Mouse (Mus musculus): Measurements from ENCODE around the gene Ano10. TPM values are rescaled to one million over a fixed set of nuclear protein-coding genes. Genes with fewer than 3 reads are reported as not detected.

Ano10 gene
- total and polyA plus RNA-seq, 2 experiments from 2014 or later = 34.5 to 48.6 TPM

DNA sequence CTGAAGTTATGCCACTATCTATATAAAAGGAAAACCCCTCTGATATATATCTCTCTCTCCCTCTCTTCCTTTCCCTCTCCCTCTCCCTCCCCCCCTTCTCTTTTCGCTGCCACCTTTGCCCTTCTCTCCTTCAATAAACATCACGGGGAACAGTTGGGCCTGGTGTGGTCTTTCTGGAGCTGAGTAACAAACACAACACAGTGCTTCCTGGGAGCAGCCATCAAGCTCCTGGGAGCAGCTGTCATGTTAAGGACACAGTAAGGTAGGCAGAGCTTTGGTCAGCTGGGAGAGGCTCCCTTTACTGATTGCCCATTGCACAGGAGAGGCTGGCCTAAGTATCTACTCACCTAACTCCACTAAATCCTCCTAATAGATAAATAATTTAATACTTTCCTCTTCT, 9.5 kb downstream of the Ano10 start:
- no peaks in the 10 kb centered on the region for H3K9me3 ChIP-seq (ENCODE audit: low read length)
- WGBS = 54% methylated on average over 2 of the region's 2 CpGs

DNA sequence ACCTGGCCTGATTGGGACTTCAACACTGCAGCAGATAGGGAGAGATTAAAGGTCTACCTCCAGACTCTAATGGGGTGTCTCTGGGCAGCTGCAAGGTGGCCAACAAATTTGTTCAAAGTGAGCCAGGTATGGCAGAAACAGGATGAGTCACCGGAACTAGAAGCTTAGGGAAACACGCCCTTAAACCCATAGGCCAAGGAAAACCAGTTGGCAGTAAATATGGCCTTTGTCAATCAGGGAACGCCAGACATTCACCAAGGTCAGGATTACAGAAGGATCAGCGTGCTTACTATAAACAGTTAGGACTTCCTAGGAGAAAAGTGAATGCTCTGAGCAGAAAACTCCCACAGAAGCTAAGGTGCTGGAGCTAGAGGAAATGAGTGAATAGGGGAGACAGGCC, 13.2 kb downstream of the Ano10 start:
- DNase-seq (ENCODE audit: low spot score) = no peak
- Histone ChIP-seq H3K4me3 (ENCODE audit: low read length) (no peak overlapping the region), H3K27ac (no peak overlapping the region), H3K36me3 (ENCODE audit: insufficient read depth, low read length) (no peaks in the 10 kb centered on the region), H3K4me2 (ENCODE audit: low read depth, low read length) (no peak overlapping the region), H3K9me3 (ENCODE audit: low read length) (no peaks in the 10 kb centered on the region), H3K9ac (replicated peaks; ENCODE audit: low read length) (no peak overlapping the region), H3K27me3 (ENCODE audit: insufficient read depth, low read length) (no peaks in the 10 kb centered on the region), H3K4me1 (ENCODE audit: insufficient read depth, low read length) (no peaks in the 10 kb centered on the region; the same call in 1 of the 2 replicates)
- ATAC-seq = no peak
- TF ChIP-seq CTCF (IDR thresholded peaks at IDR 0.05; ENCODE audit: low read depth) = no peak
- 89% methylated on average over 4 of the region's 4 CpGs for WGBS

More for the DNA sequence above, 9.5 kb downstream of the Ano10 start:
- ATAC-seq = no peak
- Histone ChIP-seq H3K4me2 (ENCODE audit: low read depth, low read length) (no peak overlapping the region), H3K36me3 (ENCODE audit: insufficient read depth, low read length) (no peaks in the 10 kb centered on the region), H3K9ac (replicated peaks; ENCODE audit: low read length) (no peak overlapping the region), H3K27me3 (ENCODE audit: insufficient read depth, low read length) (no peaks in the 10 kb centered on the region), H3K4me3 (ENCODE audit: low read length) (no peak overlapping the region), H3K27ac (no peak overlapping the region), H3K4me1 (ENCODE audit: insufficient read depth, low read length) (no peaks in the 10 kb centered on the region; the same call in 1 of the 2 replicates)
- TF ChIP-seq CTCF (IDR thresholded peaks at IDR 0.05; ENCODE audit: low read depth) = no peak
- no peak for DNase-seq (ENCODE audit: low spot score)

DNA sequence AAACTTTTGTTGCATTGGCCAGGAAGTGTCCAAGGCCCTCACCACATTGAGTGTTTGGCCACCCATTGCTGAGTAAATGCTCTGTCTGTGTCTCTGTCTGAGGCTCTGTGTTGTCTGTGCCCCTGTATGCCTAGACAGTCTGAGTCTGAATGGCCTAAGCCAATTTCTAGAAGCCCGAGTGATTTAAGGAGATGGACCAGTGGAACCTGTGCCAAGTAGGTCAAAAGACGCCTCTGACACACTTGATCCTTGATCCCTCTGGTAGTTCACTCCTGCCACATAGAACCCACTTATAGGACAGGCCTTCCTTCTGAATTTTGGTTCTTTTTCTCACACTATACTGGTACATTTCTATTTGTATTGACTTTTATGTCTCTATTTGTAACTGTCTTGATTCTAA, 17.6 kb downstream of the Ano10 start:
- H3K9me3 ChIP-seq (ENCODE audit: low read length) = no peaks in the 10 kb centered on the region
- ATAC-seq (no peak), DNase-seq (ENCODE audit: low spot score) (no peak)
- H3K9ac ChIP-seq (replicated peaks; ENCODE audit: low read length) = no peak overlapping the region
- no peak for TF ChIP-seq CTCF (IDR thresholded peaks at IDR 0.05; ENCODE audit: low read depth)
- no peak overlapping the region for H3K4me2 ChIP-seq (ENCODE audit: low read depth, low read length)
- no peak overlapping the region for H3K4me3 ChIP-seq (ENCODE audit: low read length)
- H3K27me3 ChIP-seq (ENCODE audit: insufficient read depth, low read length) = no peaks in the 10 kb centered on the region
- H3K36me3 ChIP-seq (ENCODE audit: insufficient read depth, low read length) = peaks cover 18% of the 10 kb centered on the region; the same call in 1 of the 2 replicates
- 91% methylated on average over 2 of the region's 2 CpGs for WGBS
- H3K27ac ChIP-seq = no peak overlapping the region
- no peaks in the 10 kb centered on the region for H3K4me1 ChIP-seq (ENCODE audit: insufficient read depth, low read length)

DNA sequence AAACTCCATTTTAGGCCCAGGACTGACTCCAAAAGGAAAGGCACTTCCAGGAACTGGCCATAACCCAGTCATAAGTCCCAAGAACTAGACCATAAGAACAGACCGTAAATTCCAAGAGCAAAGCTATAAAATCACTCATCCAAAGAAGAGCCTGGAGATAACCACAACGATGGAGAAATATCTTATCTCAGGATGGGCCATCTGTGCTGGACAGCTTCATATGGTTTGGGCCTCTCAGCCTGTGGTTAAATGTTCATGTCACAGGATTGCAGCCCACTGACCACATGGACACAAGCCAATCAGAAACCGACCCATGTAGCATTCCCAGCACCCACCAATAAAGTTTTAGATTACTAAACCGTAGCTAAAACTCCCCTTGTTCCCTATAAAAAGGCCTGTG, 18.1 kb downstream of the Ano10 start:
- H3K27me3 ChIP-seq (ENCODE audit: insufficient read depth, low read length) = no peaks in the 10 kb centered on the region
- no peak for ATAC-seq
- H3K4me3 ChIP-seq (ENCODE audit: low read length) = no peak overlapping the region
- no peaks in the 10 kb centered on the region for H3K4me1 ChIP-seq (ENCODE audit: insufficient read depth, low read length)
- peaks cover 18% of the 10 kb centered on the region; the same call in 1 of the 2 replicates for H3K36me3 ChIP-seq (ENCODE audit: insufficient read depth, low read length)
- H3K9me3 ChIP-seq (ENCODE audit: low read length) = no peaks in the 10 kb centered on the region
- no peak overlapping the region for H3K4me2 ChIP-seq (ENCODE audit: low read depth, low read length)
- no peak for TF ChIP-seq CTCF (IDR thresholded peaks at IDR 0.05; ENCODE audit: low read depth)
- no peak overlapping the region for H3K27ac ChIP-seq
- 90% methylated on average over 4 of the region's 4 CpGs for WGBS
- DNase-seq (ENCODE audit: low spot score) = no peak
- no peak overlapping the region for H3K9ac ChIP-seq (replicated peaks; ENCODE audit: low read length)

DNA sequence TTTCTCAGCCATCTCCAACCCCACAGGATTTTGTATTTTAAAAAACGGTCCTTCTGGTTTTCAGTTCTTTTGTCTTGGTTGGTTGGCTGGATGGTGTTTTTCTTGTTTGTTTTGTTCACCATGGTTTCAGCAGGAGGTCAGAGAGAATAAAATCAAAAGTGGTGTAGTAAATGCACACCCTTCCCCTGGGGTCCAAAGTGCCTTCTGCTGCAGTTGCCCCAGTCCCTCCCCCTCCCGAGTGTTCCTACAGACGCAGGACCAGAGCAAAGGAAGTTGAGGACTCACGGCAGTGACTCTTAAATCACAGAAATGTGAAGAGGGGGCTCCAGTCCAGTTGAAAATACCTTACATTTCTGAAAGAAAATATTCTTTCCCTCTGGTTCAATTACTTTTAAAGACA, 19.9 kb downstream of the Ano10 start:
- Histone ChIP-seq H3K4me3 (ENCODE audit: low read length) (no peak overlapping the region), H3K27me3 (ENCODE audit: insufficient read depth, low read length) (no peaks in the 10 kb centered on the region), H3K4me2 (ENCODE audit: low read depth, low read length) (no peak overlapping the region), H3K9ac (replicated peaks; ENCODE audit: low read length) (no peak overlapping the region), H3K4me1 (ENCODE audit: insufficient read depth, low read length) (no peaks in the 10 kb centered on the region), H3K9me3 (ENCODE audit: low read length) (no peaks in the 10 kb centered on the region), H3K36me3 (ENCODE audit: insufficient read depth, low read length) (peaks cover 18% of the 10 kb centered on the region; the same call in 1 of the 2 replicates), H3K27ac (no peak overlapping the region)
- no peak for ATAC-seq
- no peak for DNase-seq (ENCODE audit: low spot score)
- WGBS = 71% methylated on average over 4 of the region's 4 CpGs
- TF ChIP-seq CTCF (IDR thresholded peaks at IDR 0.05; ENCODE audit: low read depth) = no peak

DNA sequence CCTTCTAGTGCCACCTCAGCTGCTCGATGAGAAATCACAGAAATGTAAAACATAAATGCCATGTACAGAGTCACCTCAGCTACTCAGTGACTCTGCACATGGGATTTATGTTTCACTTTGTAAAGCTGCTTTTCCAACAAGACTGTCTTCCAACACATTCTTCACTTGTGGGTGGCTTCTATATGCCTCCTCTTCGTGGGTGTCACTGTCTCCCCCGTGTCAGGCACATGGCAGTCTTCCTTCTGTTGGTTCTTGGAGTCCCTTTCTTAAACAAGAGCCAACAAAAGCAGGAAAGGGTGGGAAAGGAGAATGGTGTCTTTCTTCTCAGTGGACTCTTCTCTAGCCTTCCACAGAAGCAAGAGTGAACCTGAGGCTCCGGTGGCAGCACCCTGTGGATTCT, 20.3 kb downstream of the Ano10 start:
- TF ChIP-seq CTCF (IDR thresholded peaks at IDR 0.05; ENCODE audit: low read depth) = no peak
- H3K4me3 ChIP-seq (ENCODE audit: low read length) = no peak overlapping the region
- H3K9ac ChIP-seq (replicated peaks; ENCODE audit: low read length) = no peak overlapping the region
- no peak overlapping the region for H3K4me2 ChIP-seq (ENCODE audit: low read depth, low read length)
- H3K36me3 ChIP-seq (ENCODE audit: insufficient read depth, low read length) = peaks cover 18% of the 10 kb centered on the region; the same call in 1 of the 2 replicates
- H3K9me3 ChIP-seq (ENCODE audit: low read length) = no peaks in the 10 kb centered on the region
- H3K4me1 ChIP-seq (ENCODE audit: insufficient read depth, low read length) = no peaks in the 10 kb centered on the region
- ATAC-seq = no peak
- H3K27me3 ChIP-seq (ENCODE audit: insufficient read depth, low read length) = no peaks in the 10 kb centered on the region
- 86% methylated on average over 4 of the region's 4 CpGs for WGBS
- DNase-seq (ENCODE audit: low spot score) = no peak
- H3K27ac ChIP-seq = no peak overlapping the region

DNA sequence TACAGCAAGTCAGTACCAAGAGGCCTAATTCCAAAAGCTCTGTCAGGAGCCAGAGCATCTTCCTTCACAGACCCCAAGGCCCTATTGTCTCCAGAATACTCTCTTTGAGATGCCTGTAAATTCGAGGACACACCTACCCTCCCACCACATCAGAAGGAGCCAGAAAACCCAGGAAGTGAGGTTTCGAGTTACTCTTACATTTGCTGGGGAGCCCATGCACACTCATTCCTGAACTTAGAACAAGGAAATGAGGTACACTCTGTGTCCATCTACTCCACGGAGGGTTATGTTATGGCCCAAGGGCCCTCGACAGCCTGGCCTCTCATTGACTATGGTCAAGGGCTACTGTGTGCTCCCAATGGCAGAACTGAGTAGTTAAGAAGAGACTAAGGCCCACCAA, 22.4 kb downstream of the Ano10 start:
- no peak for TF ChIP-seq CTCF (IDR thresholded peaks at IDR 0.05; ENCODE audit: low read depth)
- Histone ChIP-seq H3K36me3 (ENCODE audit: insufficient read depth, low read length) (peaks cover 18% of the 10 kb centered on the region; the same call in 1 of the 2 replicates), H3K27ac (no peak overlapping the region), H3K4me2 (ENCODE audit: low read depth, low read length) (no peak overlapping the region), H3K9ac (replicated peaks; ENCODE audit: low read length) (no peak overlapping the region), H3K27me3 (ENCODE audit: insufficient read depth, low read length) (no peaks in the 10 kb centered on the region), H3K4me3 (ENCODE audit: low read length) (no peak overlapping the region), H3K4me1 (ENCODE audit: insufficient read depth, low read length) (no peaks in the 10 kb centered on the region), H3K9me3 (ENCODE audit: low read length) (no peaks in the 10 kb centered on the region)
- ATAC-seq (no peak), DNase-seq (ENCODE audit: low spot score) (no peak)
- WGBS = 78% methylated on average over 4 of the region's 4 CpGs
